Mouse (Mus musculus) c-Kit-positive CD71-positive TER-119-negative erythroid progenitor cells, embryonic 14.5 days (primary cell): ENCODE results near the gene Magea1.
"Not testable (repeated sequence)": the region's sequence is repeated elsewhere in the genome, so short reads cannot be mapped to it uniquely, and the experiment has no call there.

Experiments used
- DNase-seq: peaks from one replicate; pipeline ENCODE4 v3.0.0-alpha.2; 2013; ENCODE audit warnings: low read depth

Magea1 gene

DNA sequence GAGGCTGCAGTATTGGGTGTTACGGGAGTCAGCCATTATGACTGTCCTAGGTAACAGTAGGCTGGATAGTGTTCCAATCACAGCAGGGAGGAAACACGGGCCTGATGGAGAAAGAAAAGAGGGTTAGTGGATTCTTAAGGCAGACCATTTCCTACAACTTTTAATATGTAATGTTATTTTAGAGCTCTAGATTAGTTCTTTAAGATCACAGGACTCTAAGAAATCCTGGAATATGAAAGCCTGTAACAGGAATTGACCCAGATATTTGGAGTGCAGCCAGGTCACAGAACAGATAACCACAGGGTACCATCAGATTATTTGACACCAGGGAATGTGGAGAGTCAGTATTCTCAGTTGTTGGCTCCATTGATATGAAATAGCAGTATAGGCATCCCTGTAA, at the start of gene Magea1:
Gene Magea1 (minus strand): TSS at position 101 of the 400 bp plus-strand sequence.
- not testable (repeated sequence) for DNase-seq

DNA sequence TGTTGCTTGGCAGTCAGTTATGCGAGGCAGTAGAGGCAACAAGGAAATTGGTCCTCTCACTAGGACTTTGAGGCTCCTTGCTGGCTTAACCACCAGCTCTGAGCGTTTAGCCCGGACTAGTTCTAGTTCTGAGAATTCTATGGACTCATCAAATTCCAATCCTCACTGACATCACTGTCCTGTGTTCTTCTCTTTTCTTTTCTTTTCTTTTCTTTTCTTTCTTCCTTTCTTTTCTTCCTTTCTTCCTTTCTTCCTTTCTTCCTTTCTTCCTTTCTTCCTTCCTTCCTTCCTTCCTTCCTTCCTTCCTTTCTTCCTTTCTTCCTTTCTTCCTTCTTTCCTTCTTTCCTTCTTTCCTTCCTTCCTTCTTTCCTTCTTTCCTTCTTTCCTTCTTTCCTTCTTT, 38.7 kb upstream of the Magea1 start, which contains the start of gene Cldn34b2:
Gene Cldn34b2 (minus strand): TSS at position 101 of the 400 bp plus-strand sequence.
- DNase-seq = not testable (repeated sequence)

GRCm38 (mm10) chrX:155098024-155098423, 8.4 kb upstream of the Magea1 start:
- no peak for DNase-seq

- not testable (repeated sequence) for DNase-seq
Measured at GRCm38 (mm10) chrX:155093566-155093965, 4.0 kb upstream of the Magea1 start, which contains the start of gene Magea2. TSS of gene Magea2 (minus strand) at chrX:155093666.

DNA sequence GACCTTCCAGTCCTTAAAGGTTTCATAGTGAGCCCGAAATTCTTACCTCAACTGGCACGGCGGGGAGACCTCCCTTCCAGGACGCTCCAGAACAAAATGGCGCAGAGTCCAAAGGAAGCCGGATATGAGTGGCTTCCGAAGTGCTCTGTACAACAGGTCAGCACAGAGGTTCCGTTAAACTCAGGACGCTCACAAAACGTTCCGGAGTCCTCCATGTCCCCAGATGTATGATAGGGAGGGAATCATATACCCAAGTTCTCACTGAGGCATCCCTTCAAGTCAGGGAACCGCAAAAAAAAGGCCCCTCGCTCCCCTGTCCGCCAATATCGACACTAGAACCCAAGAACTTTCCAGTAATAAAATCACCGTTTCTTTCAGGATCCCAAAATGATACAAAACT, 26.5 kb downstream of the Magea1 start, which contains the start of gene Magea5:
Gene Magea5 (minus strand): TSS at position 101 of the 400 bp plus-strand sequence.
- not testable (repeated sequence) for DNase-seq
